Mouse (Mus musculus) gastrocnemius, postnatal 14 days (tissue): ENCODE measurements around the gene Gm5741. TPM values are rescaled to one million over a fixed set of nuclear protein-coding genes. Genes with fewer than 3 reads are reported as not detected.
"Not testable (repeated sequence)": the region's sequence is repeated elsewhere in the genome, so short reads cannot be mapped to it uniquely, and the experiment has no call there.

ENCODE experiments used
- DNase-seq: peaks from one replicate; pipeline ENCODE4 v3.0.0; 2021; ENCODE audit warnings: mixed read lengths
- intact Hi-C: fragments of 180-260 bp; cut with DNase I; formaldehyde crosslinking; loops from one replicate; pipeline ENCODE4 v1.15.1; 2025; ENCODE audit warnings: low total_unique reads
- long read RNA-seq, 2 experiments: library from polyadenylated mRNA; stranded (forward); transcript quantifications; one replicate each; pipeline ENCODE4 v2.0.0; 2021
- total RNA-seq, 2 experiments: library from RNA; stranded (reverse); gene quantifications; 2 replicates each; pipeline ENCODE4 v1.2.3; 2021

Gene Gm5741
- total RNA-seq: not detected
- long read RNA-seq, experiment 1: 0 reads
- long read RNA-seq, experiment 2: 0 reads

DNA sequence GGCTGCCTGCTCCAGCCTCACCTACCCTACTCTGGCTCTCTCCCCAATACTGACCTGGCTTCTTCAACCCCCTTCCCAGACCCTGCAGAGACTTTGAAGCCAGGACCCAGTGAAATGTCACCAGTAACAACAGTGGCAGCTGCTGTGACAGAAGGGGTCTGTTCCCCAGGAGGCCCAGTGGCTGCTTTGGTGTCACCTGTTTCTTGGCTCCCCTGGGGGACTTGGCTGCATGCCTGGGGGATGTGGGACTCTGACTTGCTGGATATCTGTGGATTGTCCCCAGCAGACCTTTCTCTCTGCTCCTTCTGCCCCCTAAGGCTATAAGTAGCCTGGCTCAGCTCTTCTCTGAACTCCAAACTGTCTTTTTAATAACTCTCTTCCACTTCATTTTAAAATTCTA, at the start of gene Gm5741:
Gene Gm5741, minus strand, starts transcription at position 1 of the 400 bp plus-strand sequence.
- intact Hi-C loops: no loop called here
- DNase-seq: no peak

DNA sequence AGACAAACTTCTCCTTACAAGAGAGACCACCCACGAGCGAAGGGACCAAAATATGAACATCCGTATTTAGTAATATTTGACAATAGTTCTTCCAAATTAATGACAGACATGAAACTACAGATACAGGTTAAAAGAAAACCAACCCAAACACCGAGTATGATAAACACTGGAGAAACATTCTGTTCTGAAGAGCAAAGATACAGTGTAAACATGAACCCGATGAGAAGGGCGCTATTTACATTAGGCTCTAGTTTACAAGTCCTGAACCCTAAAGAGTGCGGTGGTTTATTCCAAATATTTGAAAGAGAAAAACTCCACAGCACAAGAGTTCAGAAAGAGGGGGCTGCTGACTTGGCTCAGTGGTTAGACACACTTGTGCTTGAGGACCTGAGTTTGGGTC, 49.2 kb upstream of the Gm5741 start:
- no peak for DNase-seq
- intact Hi-C loops: no loop called here

DNA sequence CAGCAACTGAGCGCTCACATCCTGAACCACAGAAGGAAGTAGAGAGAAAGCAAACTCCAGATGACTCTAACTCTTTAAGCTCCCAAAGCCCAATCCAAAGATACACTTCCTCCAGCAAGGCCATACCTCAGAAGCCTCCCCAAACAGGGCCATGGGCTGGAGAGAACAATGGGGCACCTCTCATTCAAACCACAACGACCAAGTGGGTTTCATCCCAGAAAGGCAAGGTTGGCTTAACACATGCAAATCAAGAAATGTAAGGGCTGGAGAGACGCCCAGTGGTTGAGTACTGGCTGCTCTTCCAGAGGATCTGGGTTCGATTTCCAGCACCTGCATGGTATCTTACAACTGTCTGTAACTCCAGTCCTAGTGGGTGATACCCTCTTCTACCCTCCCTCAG, 47.7 kb upstream of the Gm5741 start:
- intact Hi-C loops: no loop called here
- no peak for DNase-seq

DNA sequence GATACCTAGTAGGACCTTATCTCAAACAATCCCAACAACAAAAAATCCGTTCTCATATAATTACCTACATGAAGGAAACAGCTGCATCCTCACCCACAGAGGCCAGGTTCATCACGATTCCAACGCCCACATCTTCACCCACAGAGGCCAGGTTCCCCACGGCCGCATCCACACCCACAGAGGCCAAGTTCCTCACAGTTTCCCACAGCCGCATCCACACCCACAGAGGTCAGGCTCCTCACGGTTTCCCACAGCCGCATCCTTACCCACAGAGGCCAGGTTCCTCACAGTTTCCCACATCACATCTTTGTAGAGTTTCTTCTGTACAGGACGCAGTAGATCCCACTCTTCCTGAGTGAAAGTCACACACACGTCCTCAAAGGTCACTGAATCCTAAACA, 45.5 kb upstream of the Gm5741 start:
- intact Hi-C loops: no loop called here
- no peak for DNase-seq

DNA sequence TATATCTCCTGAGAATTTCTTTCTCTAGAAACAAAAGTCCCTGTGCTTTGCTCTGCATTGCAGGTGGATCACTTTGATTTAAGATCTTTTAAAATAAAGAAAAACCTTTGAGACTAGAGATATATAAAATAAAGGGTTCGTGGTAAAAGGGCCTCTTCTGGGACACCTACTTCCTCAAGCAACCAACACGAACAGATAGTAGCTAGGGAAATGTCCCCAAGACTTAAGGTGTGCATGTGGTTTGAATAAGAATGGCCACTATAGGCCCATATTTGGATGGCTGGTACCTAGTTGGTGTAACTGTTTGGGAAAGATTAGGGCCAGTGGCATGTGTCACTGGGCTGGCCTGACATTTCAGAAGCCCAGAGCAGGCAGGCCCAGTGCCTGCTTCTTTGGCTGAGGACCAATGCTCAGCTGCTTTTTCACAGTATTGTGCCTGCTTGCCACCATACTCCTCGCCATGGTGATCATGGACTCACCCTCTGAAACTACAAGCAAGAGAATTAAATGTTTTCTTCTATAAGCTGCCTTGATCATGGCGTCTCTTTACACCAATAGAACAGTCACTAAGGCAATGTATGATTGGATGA, 32.4 kb upstream of the Gm5741 start:
- DNase-seq: no peak
- intact Hi-C loops: no loop called here

DNA sequence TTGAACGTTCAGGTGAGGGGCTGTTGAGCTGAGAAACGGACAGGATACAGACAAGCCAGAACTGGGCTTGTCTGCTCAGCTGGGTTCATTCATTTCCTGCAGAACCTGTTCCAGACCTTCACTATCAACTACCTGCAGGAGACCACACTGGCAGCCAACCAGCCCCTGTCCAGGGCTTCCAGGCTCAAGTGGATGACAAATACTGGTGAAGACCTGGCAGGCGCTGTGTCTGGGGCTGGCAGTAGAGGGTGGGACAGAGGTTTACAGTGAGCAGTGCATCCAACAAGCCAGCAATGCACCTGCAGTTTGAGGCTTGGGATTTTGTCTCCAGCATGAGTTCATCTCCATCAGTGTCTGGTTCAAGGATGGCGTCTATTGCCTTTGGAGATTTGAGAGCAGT, 29.1 kb upstream of the Gm5741 start:
- no peak for DNase-seq
- intact Hi-C loops: no loop called here

DNA sequence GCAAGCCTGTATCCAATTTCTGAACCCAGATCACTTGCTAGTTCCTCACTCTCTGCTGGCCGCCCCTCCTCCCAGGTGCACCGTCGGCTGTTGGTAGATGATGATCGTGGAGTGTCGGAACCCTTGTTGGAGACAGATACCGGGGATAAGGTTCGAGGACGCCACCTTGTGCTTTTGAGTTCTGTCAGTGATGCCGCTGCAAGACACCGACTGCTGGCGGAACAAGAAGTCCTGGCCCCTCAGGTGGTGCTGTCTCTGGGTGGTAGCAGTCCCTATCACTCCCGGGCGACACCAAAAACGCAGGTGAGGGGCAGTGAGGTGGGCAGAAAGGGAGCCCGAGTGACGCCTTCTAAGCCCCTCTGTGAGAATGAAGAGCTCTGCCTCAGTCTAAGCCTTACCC, 28.4 kb upstream of the Gm5741 start:
- intact Hi-C loops: no loop called here
- no peak for DNase-seq

DNA sequence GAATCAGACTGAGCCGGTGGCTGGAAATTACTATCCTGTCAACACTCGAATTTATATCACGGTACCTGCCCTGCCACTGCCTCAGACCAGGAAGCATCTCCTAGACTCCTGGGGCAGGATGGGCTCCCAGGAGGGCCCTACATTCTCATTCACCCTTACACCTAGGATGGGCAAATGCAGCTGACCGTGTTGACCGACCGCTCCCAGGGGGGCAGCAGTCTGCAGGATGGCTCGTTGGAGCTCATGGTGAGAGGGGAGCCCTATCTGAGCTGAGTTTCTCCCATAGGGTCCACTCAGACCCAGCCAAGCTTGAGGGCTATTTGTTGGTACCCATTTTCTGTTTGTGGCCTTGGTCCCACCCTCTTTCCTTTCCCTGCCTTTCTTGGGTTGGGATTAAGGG, 27.8 kb upstream of the Gm5741 start:
- DNase-seq: no peak
- intact Hi-C loops: no loop called here

DNA sequence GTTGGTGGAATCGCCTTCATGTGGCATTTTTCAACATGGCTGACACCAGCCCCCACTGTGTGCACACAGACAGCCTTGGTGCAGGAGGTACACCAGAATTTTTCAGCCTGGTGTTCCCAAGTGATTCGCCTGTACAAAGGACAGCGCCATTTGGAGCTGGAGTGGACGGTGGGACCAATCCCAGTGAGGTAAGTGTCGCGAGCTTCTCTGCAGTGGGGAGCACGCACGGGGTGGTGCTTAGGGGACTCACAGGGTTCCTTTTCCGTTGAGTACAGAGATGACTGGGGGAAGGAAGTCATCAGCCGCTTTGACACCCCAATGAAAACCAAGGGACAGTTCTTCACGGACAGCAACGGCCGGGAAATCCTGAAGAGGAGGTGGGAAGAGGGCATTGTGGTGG, 27.3 kb upstream of the Gm5741 start:
- intact Hi-C loops: no loop called here
- DNase-seq: no peak

DNA sequence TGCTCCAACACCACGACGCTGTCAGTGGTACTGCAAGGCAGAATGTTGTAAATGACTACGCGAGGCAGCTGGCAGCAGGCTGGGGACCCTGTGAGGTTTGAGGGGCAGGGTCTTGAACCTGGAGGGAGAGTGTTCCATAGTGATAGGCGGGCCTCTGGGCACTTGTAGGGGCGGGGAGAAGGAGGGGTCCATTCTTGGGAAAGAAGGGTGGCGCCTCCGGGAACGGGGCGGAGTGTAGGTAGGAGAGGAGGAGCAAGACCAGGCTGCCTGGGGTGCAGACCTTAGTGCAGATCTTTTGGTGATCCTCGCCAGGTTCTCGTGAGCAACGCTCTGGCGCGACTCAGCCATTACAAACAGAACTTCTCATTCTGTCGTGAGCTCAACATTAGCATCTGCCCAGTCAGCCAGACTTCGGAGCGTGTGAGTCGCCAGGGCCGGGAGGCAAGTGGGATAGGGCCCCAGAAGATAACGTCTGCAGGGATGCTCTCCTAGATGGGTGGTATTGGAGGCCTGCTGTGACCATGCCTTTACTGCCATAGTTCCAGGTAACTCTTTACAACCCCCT, 23.8 kb upstream of the Gm5741 start:
- intact Hi-C loops: no loop called here
- no peak for DNase-seq

DNA sequence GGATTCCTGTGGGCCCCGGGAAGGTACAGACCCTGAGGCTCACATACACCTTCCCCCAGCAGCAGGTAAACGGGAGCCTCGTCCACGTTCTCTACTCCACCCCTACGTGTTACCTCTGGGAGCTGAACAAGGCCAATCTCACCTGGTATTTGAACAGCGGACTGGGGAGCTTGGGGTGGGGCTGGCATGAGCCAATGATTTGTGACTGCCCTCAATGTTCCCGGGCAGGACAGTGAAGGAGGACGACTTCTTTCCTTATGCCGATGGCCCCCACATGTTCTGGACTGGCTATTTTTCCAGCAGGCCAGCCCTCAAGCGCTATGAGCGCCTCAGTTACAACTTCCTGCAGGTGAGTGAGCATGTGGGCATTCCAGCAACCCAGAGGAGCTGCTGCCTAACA, 23.1 kb upstream of the Gm5741 start:
- intact Hi-C loops: no loop called here
- DNase-seq: no peak

DNA sequence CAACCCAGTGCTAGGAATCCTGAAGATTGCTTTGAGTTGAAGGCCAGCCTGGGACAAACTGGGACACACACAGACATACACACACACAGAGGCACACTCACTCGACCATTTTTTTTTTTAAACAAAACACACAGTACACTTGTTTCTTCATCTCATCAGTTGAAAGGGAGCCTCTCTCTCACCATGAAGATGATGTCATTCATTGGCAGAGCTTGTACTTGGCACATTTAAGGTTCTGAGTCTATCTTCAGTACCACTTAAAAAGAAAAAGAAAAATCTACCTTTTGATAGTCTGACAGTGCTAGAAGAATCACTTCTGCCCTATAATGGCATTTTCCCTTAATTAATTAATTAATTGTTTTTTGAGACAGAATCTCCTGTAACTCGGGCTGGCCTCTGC, 21.0 kb upstream of the Gm5741 start:
- DNase-seq: no peak
- intact Hi-C loops: loop anchor here (10.0 kb wide), 2 partner anchors 86 to 306 kb away; no protein-coding TSS in a partner anchor

DNA sequence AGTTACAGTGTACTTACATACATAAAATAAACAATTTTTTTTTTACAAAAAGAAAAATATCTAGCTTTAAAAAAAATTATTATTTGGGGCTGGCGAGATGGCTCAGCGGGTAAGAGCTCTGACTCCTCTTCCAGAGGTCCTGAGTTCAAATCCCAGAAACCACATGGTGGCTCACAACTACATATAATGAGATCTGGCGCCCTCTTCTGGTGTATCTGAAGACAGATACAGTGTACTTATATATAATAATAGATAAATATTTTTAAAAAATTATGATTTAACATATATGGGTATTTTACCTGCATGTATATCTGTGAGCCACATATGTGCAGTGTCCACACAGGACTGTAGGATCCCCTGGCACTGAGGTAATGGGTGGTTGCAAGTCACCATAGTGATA, 18.5 kb upstream of the Gm5741 start:
- no peak for DNase-seq
- intact Hi-C loops: loop anchor here (10.0 kb wide), 2 partner anchors 89 to 309 kb away; no protein-coding TSS in a partner anchor

DNA sequence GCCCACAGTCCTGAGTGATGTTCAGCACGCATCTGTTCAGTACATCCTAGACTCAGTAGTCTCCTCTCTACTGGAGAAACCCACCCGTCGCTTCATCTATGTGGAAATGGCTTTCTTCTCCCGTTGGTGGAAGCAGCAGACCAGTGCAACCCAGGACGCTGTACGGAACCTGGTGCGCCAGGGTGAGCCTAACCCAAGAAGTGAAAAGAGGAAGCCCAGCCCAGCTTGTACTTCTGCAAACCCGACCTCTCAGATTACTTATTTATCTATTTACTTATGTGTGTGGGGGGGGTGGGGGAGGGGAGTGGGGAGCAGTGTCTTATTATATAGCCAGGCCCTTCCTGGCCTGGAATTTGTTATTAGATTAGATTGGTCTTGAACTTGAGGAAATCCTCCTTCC, 16.9 kb upstream of the Gm5741 start:
- intact Hi-C loops: loop anchor here (10.0 kb wide), 2 partner anchors 90 to 310 kb away; no protein-coding TSS in a partner anchor

DNA sequence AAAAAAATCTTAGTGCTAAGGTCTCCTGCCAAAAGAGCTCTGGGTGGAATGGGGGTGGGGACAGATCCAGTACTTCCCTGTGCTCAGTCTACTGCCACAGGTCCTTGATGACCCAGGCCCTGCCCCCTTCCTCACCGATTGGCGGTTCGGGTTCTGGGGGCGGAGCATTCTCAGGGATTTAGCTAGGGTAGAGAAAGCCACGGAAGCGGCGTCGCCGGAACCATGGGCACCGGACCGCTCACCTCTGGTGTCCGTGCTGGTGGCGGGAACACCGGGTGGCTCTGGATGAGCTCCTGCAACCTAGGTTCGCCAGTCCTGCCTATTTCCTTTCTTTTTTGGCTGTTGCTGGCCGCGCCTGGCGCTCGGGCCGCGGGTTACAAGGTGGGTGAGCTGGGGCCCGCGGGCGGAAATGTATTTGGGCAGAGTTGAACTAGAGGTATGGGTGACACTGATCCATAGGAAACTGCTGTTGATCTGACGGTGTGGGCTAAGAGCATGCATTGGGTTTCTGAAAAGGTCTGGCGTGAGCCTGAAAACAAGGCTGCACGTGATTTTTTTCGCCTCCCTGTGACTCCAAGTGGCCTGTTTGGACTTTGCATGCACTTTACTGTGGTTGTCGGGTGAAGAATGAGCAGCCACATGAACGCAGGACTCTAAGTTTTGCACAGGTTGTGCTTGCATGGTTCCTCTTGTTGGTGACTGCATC, 15.5 kb upstream of the Gm5741 start, which contains the start of gene Man2b1:
Gene Man2b1, plus strand, starts transcription at position 163 of the 706 bp plus-strand sequence.
- intact Hi-C loops: loop anchor here (10.0 kb wide), 2 partner anchors 92 to 312 kb away; no protein-coding TSS in a partner anchor
- peak; percentile 90 for DNase-seq

More for the DNA sequence above, 16.9 kb upstream of the Gm5741 start:
- no peak for DNase-seq

DNA sequence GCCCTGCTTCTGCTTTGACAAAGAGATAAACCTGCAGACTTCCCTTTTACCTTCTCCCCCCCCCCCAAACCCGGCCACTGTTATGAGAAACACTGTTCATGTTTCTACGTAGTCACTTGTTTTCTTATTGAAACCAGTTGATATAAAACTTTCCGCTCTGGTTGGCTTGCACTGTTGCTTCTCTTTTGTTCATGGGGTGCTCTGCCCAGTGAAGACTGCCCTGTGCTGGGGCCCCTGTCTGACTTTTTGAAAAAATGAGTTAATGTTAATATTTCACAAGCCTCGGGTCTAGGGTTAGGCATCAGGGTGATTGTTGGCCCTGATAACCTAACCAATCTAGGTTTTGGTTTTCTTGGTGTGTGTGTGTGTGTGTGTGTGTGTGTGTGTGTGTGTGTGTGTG, 14.4 kb upstream of the Gm5741 start:
- intact Hi-C loops: loop anchor here (10.0 kb wide), 2 partner anchors 93 to 313 kb away; no protein-coding TSS in a partner anchor
- DNase-seq: not testable (repeated sequence)

DNA sequence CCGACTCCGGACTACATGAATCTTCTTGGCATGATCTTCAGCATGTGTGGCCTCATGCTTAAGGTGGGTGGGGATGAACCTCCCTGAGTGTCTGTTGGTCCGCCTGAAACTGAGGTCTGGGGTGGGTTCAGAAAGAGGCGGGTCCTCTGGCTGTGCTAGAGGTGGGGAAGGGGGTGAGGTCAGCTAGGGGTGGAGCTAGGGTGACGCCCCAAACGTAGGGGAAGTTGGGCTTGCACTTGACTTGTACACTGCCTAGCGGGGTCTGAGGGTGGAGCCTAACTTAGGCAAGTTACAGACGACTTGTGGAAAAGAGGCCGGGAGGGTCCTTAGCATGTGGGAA, 13.4 kb upstream of the Gm5741 start, which contains the start of gene Wdr83:
Gene Wdr83, minus strand, starts transcription at position 91 of the 340 bp plus-strand sequence.
- DNase-seq: peak; percentile 39
- intact Hi-C loops: loop anchor here (10.0 kb wide), 2 partner anchors 94 to 314 kb away; no protein-coding TSS in a partner anchor

DNA sequence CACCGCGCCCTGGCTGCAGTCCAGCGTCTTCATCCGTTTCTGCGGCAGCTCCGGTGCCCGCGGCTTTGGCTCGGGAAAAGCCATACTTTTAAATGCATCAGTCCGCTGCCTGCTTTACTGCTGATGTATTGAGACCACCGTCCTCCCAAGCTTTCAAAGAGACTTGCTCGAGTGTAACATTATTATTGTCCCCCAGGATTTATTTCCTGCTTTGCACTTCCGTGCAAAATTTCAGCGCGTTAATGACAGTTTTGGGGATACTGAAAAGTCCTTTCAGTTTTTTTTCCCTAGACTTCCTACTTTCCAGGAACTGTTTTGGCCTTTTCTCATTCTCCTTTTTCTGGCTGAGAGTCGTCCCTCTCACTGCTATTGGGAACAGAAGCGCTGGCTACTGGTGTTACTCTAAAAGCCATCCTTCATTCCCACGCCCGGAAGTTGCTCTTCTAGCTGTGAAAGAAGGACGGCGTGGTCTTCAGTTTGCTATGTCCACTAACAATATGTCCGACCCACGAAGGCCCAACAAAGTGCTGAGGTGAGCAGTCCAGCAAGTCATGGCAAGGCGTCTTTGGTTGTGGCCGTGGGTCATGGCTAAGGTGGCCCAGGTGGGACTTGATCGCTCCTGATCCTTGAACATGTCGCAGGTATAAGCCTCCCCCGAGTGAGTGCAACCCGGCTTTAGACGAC, 12.9 kb upstream of the Gm5741 start, which contains the start of gene Wdr83os:
Gene Wdr83os, plus strand, starts transcription at position 209 of the 684 bp plus-strand sequence.
- intact Hi-C loops: loop anchor here (10.0 kb wide), 2 partner anchors 94 to 314 kb away; no protein-coding TSS in a partner anchor
- DNase-seq: no peak

DNA sequence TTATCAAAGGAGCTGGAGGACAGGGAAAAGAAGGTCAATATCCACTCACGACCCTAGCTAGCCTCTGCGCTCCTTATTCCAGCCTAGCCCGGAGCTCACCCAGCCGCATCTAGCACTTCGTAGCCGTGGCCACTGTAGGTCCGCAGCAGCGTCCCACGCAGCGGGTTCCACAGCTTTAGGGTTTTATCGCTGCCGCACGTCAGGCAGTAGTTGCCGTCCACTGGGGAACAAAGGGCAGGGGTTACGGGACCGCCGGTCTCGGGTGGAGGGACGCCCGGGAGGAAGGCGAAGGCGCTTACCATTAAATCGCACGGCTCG, 12.4 kb upstream of the Gm5741 start:
- intact Hi-C loops: loop anchor here (10.0 kb wide), 2 partner anchors 95 to 315 kb away; no protein-coding TSS in a partner anchor
- DNase-seq: peak; percentile 37

DNA sequence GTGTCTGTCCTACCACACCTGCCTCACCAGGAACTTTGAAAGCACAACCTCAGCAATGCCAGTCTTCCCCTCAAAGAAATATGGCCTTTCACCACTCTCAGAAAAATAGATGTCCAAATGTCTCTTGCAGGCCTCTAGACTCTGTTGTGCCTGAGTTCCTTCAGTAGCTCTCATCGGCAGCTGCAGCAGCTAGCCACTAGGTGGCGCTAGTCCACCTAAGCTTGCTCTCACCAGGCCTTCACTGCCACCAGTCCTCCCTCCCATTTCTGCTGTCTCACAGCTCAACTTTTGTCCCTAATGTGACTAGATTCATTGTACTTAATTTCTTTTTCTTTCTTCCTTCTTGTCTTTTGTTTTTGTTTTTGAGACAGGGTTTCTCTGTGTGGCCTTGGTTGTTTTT, 9.2 kb upstream of the Gm5741 start:
- intact Hi-C loops: no loop called here
- DNase-seq: peak; percentile 77
